Mouse (Mus musculus): ENCODE data around the gene Zswim3.

DNA sequence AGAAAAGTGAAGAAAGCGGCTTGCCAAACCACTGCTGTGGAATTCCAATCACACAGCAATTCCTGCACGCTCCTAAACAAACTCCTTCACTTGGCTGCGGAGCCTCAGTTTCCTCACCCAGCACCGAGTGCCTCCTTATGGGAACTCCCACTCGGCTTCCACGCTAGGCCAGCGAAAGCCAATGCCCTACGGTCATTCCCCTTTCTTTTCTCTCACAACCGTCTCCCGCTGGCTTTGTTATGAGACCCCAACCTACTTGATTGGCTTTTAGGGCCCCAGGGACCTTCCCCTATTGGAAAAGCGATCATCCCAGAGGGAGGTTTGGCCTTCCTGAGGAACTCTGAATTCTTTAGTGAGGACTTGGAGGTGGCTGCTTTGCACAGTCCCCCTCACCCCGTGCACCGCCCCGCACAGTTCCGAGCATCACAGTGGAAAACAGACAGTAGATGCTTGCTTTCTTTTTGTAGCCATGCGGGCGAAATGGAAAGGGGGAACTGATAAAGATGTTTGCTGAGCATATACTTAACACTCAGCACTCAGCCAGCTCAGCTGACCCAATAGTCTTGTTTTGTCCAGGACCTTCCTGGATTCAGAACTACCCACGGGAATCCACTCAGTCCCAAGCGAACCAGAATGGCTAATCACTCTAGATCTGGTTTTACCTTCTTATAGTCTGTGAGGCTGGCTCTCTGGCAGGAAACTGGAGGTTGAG, 53.1 kb downstream of the Zswim3 start:
- TF ChIP-seq CHD2 (IDR thresholded peaks at IDR 0.05; ENCODE audit: low read depth, low read length) (no peak), ZC3H11A (IDR thresholded peaks at IDR 0.05; ENCODE audit: borderline replicate concordance, low read depth, low read length) (no peak)
